Mouse (Mus musculus): ENCODE data around the gene Wdr24. TPM values are rescaled to one million over a fixed set of nuclear protein-coding genes. Genes with fewer than 3 reads are reported as not detected.

The Wdr24 gene
- polyA plus RNA-seq, 1 experiment, result 18.0 TPM

GRCm38 (mm10) chr17:25795609-25796092 lies 27.8 kb upstream of the Wdr24 start, which contains the start of gene AC134908.4:
TSS of gene AC134908.4 (minus strand) at chr17:25795659.
- H3K27me3 ChIP-seq (ENCODE audit: control insufficient read depth, insufficient read depth, insufficient read length), result no peaks in the 10 kb centered on the region
- H3K4me2 ChIP-seq (ENCODE audit: low read depth), result peak within 1 kb of the TSS; percentile 93
- TF ChIP-seq POLR2AphosphoS2 (IDR thresholded peaks at IDR 0.05; ENCODE audit: insufficient read length, low read depth), result no peak
- no peak for TF ChIP-seq MYOG (IDR thresholded peaks at IDR 0.05; ENCODE audit: control insufficient read depth in 1 of 3, insufficient read depth in 1 of 3, insufficient read length in 2 of 3, low read depth in 2 of 3)
- TF ChIP-seq SRF (IDR thresholded peaks at IDR 0.05; ENCODE audit: control insufficient read depth, insufficient read length, low read depth), result no peak
- no peak for TF ChIP-seq TCF12 (IDR thresholded peaks at IDR 0.05; ENCODE audit: insufficient read depth, poor library complexity, severe bottlenecking)
- TF ChIP-seq CEBPB (IDR thresholded peaks at IDR 0.05; ENCODE audit: insufficient read depth, poor library complexity, severe bottlenecking), result no peak
- no peak for TF ChIP-seq MYOD1 (IDR thresholded peaks at IDR 0.05; ENCODE audit: control insufficient read depth in 1 of 3, insufficient read length in 2 of 3, low read depth in 2 of 3)
- no peak for TF ChIP-seq E2F4 (IDR thresholded peaks at IDR 0.05; ENCODE audit: insufficient read depth)
- TF ChIP-seq TCF3 (IDR thresholded peaks at IDR 0.05; ENCODE audit: insufficient read length, low read depth), result no peak
- no peak for TF ChIP-seq USF1 (IDR thresholded peaks at IDR 0.05; ENCODE audit: low read depth)
- no peak for TF ChIP-seq MAX (IDR thresholded peaks at IDR 0.05; ENCODE audit: low read depth)
- no peak for TF ChIP-seq REST (IDR thresholded peaks at IDR 0.05; ENCODE audit: insufficient read depth, insufficient read length)
- no peak for TF ChIP-seq POLR2A (IDR thresholded peaks at IDR 0.05; ENCODE audit: insufficient read length, low read depth)

GRCm38 (mm10) chr17:25796211-25796771 lies 27.1 kb upstream of the Wdr24 start:
- no peaks in the 10 kb centered on the region for H3K79me2 ChIP-seq (ENCODE audit: control insufficient read depth, insufficient read depth)
- H3K4me3 ChIP-seq, result peak overlapping the region; percentile 47
- H3K36me3 ChIP-seq (ENCODE audit: control insufficient read depth, insufficient read depth), result no peaks in the 10 kb centered on the region
- H3K27me3 ChIP-seq (ENCODE audit: control insufficient read depth, insufficient read depth, insufficient read length), result no peaks in the 10 kb centered on the region
- peak overlapping the region; percentile 93 for H3K4me2 ChIP-seq (ENCODE audit: low read depth)
- peak overlapping the region; percentile 11 for H3ac ChIP-seq (ENCODE audit: control insufficient read depth, insufficient read length)
- TF ChIP-seq MAX (IDR thresholded peaks at IDR 0.05; ENCODE audit: low read depth), result no peak

More at GRCm38 (mm10) chr17:25795609-25796092, 27.8 kb upstream of the Wdr24 start, which contains the start of gene AC134908.4:
- H3K36me3 ChIP-seq (ENCODE audit: control insufficient read depth, insufficient read depth), result no peaks in the 10 kb centered on the region
- peak within 1 kb of the TSS; percentile 11 for H3ac ChIP-seq (ENCODE audit: control insufficient read depth, insufficient read length)
- H3K79me2 ChIP-seq (ENCODE audit: control insufficient read depth, insufficient read depth), result no peaks in the 10 kb centered on the region
- peak within 1 kb of the TSS; percentile 47 for H3K4me3 ChIP-seq

GRCm38 (mm10) chr17:25796951-25797369 lies 26.5 kb upstream of the Wdr24 start, which contains the start of gene Metrn:
TSS of gene Metrn (minus strand) at chr17:25797136.
- TF ChIP-seq MYOD1 (IDR thresholded peaks at IDR 0.05; ENCODE audit: control insufficient read depth in 1 of 3, insufficient read length in 2 of 3, low read depth in 2 of 3) (no peak), E2F4 (IDR thresholded peaks at IDR 0.05; ENCODE audit: insufficient read depth) (peak; percentile 64), MAX (IDR thresholded peaks at IDR 0.05; ENCODE audit: low read depth) (no peak), TCF3 (IDR thresholded peaks at IDR 0.05; ENCODE audit: insufficient read length, low read depth) (no peak), SRF (IDR thresholded peaks at IDR 0.05; ENCODE audit: control insufficient read depth, insufficient read length, low read depth) (no peak), CEBPB (IDR thresholded peaks at IDR 0.05; ENCODE audit: insufficient read depth, poor library complexity, severe bottlenecking) (no peak), USF1 (IDR thresholded peaks at IDR 0.05; ENCODE audit: low read depth) (no peak), TCF12 (IDR thresholded peaks at IDR 0.05; ENCODE audit: insufficient read depth, poor library complexity, severe bottlenecking) (no peak), POLR2A (IDR thresholded peaks at IDR 0.05; ENCODE audit: insufficient read length, low read depth) (peak; percentile 54), POLR2AphosphoS2 (IDR thresholded peaks at IDR 0.05; ENCODE audit: insufficient read length, low read depth) (peak; percentile 50)

GRCm38 (mm10) chr17:25801029-25801428 lies 22.4 kb upstream of the Wdr24 start:
- Histone ChIP-seq H3K79me2 (ENCODE audit: control insufficient read depth, insufficient read depth) (no peaks in the 10 kb centered on the region), H3ac (ENCODE audit: control insufficient read depth, insufficient read length) (no peak overlapping the region), H3K4me2 (ENCODE audit: low read depth) (no peak overlapping the region), H3K4me3 (no peak overlapping the region), H3K36me3 (ENCODE audit: control insufficient read depth, insufficient read depth) (no peaks in the 10 kb centered on the region), H3K27me3 (ENCODE audit: control insufficient read depth, insufficient read depth, insufficient read length) (no peaks in the 10 kb centered on the region)
- TF ChIP-seq CEBPB (IDR thresholded peaks at IDR 0.05; ENCODE audit: insufficient read depth, poor library complexity, severe bottlenecking) (no peak), POLR2A (IDR thresholded peaks at IDR 0.05; ENCODE audit: insufficient read length, low read depth) (no peak), USF1 (IDR thresholded peaks at IDR 0.05; ENCODE audit: low read depth) (no peak), POLR2AphosphoS2 (IDR thresholded peaks at IDR 0.05; ENCODE audit: insufficient read length, low read depth) (no peak), E2F4 (IDR thresholded peaks at IDR 0.05; ENCODE audit: insufficient read depth) (no peak), MAX (IDR thresholded peaks at IDR 0.05; ENCODE audit: low read depth) (no peak), MYOD1 (IDR thresholded peaks at IDR 0.05; ENCODE audit: control insufficient read depth in 1 of 3, insufficient read length in 2 of 3, low read depth in 2 of 3) (no peak), TCF3 (IDR thresholded peaks at IDR 0.05; ENCODE audit: insufficient read length, low read depth) (no peak), MYOG (IDR thresholded peaks at IDR 0.05; ENCODE audit: control insufficient read depth in 1 of 3, insufficient read depth in 1 of 3, insufficient read length in 2 of 3, low read depth in 2 of 3) (no peak), TCF12 (IDR thresholded peaks at IDR 0.05; ENCODE audit: insufficient read depth, poor library complexity, severe bottlenecking) (no peak), SRF (IDR thresholded peaks at IDR 0.05; ENCODE audit: control insufficient read depth, insufficient read length, low read depth) (no peak), REST (IDR thresholded peaks at IDR 0.05; ENCODE audit: insufficient read depth, insufficient read length) (no peak)

More at GRCm38 (mm10) chr17:25796951-25797369, 26.5 kb upstream of the Wdr24 start, which contains the start of gene Metrn:
- Histone ChIP-seq H3K27me3 (ENCODE audit: control insufficient read depth, insufficient read depth, insufficient read length) (no peaks in the 10 kb centered on the region), H3K4me2 (ENCODE audit: low read depth) (peak within 1 kb of the TSS; percentile 93), H3K36me3 (ENCODE audit: control insufficient read depth, insufficient read depth) (no peaks in the 10 kb centered on the region), H3ac (ENCODE audit: control insufficient read depth, insufficient read length) (peak within 1 kb of the TSS; percentile 11), H3K4me3 (peak within 1 kb of the TSS; percentile 47), H3K79me2 (ENCODE audit: control insufficient read depth, insufficient read depth) (no peaks in the 10 kb centered on the region)
